Mouse (Mus musculus): ENCODE measurements around the gene Iqschfp.

Iqschfp gene

DNA sequence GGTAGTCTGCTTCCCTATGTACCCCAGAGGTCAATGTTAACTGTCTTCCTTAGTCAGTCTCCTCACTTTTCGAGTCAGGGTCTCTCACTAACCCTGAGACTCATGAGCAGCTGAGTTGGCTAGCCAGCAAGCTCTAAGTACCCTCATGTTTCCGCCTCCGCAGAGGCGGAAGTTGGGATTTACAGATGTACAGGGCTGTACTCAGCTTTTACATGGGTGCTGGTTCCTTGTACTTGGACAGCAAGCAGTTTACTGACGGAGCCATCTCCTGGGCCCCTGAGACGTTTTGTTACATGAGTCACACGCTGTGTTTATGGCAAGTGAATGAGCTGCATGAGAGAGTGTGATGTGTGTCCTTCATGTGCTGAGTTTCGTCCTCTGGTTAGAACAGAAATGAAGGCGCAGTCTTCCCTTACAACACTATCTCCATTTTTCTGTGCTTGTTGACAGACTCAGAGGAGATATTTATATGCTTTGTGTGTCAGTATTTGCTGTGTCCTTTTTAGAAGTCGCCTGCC, 633.4 kb downstream of the Iqschfp start:
- DNase-seq (ENCODE audit: low spot score in 2 of 2), result no peak

DNA sequence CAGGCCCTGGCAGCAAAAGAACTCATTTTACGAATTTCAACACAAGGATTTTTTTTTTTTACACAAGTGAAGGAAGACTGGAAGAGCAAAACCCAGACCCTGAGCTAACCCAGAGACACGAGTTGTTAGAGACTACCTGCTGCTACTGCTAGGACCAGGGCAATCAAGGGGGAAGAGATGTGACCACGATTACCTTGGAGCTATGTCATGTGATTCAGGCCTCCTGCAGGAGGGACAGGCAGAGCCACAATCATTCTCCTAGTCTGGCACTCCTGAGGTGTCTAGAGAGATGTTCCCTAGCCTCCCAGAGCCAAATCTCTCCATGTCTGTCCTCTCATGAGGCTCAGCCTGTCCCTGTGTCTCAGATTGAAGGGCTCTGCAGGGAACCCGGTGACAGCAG, 634.4 kb downstream of the Iqschfp start:
- DNase-seq (ENCODE audit: low spot score in 2 of 2), result no peak

DNA sequence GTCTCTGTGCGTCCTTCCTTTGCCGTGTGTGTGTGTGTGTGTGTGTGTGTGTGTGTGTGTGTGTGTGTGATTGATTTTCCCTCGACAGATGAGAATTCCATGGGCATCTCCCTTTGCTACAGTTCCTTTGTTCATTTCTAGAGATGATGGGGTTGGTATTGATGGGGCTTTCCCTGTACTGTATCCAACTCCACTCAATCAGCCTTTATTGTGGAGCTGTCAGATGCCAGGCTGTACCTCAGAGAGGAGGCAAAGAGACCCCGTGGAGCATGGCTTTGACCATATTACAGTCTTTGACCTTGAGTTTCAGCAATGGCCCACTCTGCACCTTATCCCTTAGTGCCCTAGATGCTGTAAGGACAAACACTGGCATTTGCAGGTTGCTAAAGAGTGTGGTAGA, 635.1 kb downstream of the Iqschfp start:
- DNase-seq (ENCODE audit: low spot score in 2 of 2), result no peak

DNA sequence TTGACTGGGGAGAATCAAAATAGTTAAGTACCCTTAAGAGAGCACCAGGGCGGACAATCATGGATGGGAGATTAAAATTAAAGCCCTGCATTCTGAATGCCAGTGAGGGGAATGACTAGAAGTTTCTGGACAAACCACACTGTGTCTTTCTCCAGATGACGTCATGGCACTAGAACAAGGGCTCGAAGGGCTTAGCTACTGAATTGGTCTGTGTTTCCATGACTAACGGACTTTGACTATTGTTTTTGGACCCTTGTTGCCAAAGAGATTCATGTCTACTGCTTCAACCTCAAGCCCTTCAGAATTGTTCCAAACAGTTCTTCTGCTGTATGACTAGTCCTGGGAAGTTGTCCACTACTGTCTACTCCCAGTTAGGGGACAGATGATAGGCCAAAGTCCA, 639.9 kb downstream of the Iqschfp start:
- no peak for DNase-seq (ENCODE audit: low spot score in 2 of 2)

DNA sequence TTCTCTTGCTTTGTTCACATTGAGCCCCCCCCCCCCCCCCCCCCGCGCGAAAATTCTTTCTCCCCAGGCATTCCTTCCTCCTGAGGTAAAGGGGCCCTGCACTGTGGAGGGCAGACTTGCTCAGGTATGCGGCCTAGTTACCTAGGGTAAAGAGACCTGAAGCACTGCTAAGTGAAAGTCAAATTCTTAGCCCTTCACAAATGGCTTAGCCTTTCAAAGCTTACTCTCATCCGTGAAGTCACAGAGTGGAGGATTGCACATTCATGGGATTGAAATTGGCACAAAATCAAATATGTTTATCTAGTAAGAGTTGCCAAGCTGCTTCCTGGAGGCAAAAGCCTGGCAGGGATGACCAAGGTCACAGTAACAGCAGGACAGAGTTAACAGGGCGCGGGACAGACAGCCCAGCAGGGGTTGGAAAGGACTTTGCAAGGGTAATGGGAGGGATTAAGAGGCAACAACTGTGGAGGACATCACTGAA, 642.6 kb downstream of the Iqschfp start:
- DNase-seq (ENCODE audit: low spot score in 2 of 2), result no peak

DNA sequence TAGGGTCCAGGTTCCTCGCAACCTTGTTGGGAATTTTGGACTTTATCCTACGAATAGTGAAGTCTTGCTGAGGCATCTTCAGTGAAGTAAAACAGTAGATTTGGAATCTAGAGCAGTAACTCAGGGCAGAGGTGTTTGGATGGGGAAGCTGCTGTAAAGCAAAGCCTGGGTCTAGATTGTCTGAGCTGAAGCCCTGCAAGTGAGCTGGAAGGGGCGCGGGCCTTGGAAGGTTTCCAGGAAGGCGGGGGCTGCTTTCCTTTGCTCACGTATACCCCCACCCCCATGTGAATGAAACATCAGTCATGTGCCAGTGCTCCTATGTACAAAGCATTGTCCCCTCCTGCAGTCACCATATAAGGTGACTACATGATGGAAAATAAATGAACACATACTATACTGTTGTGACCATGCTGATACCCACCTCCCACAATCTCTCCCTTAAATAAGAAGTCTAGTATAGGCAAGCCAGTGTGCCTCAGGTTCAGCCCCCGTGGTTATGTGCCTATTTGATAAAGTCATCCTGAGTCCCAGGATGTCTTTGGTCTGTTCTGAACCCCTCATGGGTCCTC, 643.2 kb downstream of the Iqschfp start:
- DNase-seq (ENCODE audit: low spot score in 2 of 2), result no peak

DNA sequence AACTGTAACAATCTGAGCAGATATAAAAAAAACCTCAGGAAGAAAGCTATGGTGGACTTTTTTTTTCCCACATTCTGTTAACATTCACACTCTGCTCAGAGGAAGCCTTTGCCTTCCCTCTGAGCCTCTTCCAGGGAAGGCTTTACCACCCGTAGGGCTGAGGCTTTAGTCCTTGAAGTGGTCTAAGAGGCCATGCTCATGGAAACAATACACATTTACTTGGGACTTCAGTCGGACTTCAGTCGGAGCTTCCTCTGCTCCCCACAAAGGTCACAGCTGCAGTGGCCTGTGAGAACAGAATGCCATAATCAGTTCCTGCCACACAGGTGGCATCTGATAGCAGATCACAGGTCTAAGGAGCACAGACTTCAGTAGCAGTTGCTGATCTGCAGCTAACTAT, 644.0 kb downstream of the Iqschfp start:
- no peak for DNase-seq (ENCODE audit: low spot score in 2 of 2)

DNA sequence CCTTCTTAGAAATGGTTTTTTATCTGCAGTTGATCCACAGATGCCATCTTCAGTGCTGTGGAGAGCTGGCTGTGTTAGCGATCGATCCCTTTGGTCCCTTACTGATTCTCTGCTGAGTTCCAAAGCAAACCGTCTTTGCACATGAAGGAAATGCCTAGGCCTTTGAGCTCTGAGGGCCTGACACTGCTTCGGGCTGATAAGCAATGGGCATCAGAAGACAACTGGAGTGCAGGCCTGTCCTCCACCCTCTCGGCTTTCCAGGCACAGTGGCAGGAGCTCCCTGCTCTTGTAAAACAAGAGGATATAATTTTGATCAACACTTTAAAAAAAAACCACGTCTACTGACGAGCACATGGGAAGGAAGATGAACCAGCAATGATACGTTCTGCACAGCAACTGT, 649.7 kb downstream of the Iqschfp start:
- DNase-seq (ENCODE audit: low spot score in 2 of 2), result no peak

DNA sequence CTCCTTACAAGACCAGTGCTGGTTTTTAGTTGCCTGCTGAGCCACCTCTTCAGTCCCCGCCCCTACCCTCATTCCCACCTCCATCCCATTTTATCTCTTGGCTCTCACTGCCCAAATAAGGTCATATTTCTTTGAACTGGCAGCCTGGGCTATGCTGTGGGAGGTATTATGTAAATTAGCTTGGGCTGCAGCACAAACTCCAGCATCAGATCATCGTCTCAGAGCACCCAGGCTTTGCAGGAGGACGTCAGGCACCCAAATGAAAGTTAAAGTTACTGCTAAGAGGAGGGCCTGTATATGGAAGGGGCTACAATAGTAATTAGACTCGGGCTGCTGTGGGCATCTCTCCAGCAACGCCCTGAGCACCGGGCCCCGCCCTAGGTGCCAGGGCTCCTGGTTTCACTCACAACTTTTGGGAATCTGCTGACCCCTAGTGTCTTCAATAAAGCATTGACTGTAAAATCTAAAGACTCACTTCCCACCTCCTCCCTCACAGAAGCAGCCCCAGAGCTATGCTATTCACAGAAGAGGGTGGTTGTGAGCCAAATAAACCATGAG, 651.0 kb downstream of the Iqschfp start:
- peak in 1 of 2 experiments; percentile 58 for DNase-seq (ENCODE audit: low spot score in 2 of 2)

DNA sequence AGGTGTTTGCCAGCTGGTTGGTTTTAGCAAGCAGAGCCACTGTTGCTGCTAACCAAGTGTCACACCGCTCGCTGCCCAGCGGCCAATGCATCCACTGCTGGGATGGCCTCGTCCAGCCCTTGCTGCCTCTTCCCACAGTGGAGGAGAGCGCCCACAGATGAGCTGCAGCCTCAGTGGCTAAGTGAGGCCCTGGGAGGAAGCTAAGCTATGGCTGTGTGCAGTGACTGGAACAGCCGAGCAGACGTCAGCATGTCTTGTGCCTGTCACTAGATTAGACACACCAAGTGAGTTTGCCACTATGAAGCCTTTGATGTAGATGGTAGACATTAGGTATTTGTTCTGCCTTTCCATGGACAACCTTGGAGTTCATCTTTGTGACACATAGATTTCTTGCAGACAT, 652.8 kb downstream of the Iqschfp start:
- DNase-seq (ENCODE audit: low spot score in 2 of 2), result no peak

DNA sequence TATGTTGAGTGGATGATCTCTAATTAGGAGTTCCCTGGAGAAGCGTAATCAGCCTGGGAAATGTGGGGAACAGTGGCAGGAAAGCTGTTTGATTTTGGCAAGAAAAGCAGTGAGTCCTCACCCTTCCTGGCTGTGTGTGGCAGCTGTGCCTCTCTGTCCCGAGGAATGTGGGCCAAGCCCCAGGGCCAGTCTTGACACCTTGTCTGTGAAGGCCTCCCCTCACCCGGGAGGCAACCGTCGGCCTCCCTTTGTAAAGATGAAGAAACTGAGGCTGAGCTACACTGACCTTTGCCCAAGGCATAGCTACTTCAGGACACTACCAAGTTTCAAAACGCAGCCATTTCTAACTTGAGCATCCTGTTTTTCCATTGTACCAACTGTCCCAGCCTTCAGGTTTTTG, 653.9 kb downstream of the Iqschfp start:
- no peak for DNase-seq (ENCODE audit: low spot score in 2 of 2)

DNA sequence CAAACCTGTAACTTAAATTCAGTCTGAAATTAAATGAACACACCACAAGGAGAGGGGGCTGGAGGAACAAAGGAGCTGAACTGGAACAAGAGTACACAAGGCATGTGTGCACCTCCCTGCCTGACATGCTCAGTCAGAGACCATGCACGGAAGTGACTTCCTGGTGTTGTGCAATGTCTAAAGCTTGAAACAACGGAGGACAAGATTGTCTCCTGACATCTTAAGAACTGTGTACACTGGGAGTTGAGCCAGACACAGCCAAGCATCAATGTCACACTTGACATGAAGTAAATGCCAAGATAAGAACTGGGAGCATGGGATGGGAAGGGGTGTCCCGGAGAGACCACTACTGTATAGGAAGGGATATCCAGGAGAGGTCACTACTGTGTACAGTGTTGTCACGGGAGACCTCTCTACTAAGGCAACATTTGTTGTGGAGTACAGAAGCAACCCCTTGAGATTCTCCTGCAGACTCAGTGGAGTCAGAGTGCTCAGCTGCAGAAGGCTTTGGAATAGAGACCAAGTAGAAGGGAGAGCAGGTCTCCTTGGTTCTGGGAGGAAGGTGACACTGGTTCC, 663.1 kb downstream of the Iqschfp start:
- DNase-seq (ENCODE audit: low spot score in 2 of 2), result no peak

DNA sequence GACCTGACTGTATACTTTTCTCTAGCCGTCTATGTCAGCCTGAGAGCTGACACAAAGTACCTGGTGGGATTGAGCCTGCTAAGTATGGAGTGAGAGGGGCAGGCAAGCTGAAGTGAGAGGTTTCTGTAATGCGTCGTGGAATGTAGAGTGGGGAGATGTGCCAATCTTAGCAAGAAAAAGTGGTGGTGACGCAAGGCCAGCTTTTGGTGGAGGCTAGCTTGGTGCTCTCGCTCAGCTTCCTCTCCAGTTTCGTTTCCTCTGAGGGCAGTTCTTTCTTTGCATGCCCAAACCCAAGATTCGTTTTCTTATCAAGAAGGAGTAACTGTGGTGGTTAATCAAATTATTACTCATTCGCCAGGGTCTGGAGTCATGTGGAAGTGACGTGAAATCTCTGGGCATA, 664.9 kb downstream of the Iqschfp start:
- no peak for DNase-seq (ENCODE audit: low spot score in 2 of 2)

DNA sequence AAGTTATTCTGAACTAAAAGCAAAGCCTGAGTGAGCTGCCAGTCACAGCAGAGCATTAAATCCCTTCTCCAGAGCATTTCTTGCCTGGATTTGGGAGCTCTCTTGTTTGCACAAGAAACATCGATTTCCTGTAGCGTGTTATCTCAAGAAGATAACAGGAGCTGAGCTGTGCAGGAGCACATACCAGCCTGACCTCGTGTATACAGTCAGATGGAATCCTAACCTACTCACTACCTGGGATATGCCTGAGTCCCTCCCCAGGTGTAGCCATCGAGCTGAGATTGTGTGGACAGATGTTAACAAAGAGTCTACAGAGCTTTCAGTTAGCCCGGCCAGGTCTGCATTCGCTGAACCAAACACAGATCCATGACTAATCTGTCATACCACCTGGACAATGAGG, 666.7 kb downstream of the Iqschfp start:
- DNase-seq (ENCODE audit: low spot score in 2 of 2), result no peak

DNA sequence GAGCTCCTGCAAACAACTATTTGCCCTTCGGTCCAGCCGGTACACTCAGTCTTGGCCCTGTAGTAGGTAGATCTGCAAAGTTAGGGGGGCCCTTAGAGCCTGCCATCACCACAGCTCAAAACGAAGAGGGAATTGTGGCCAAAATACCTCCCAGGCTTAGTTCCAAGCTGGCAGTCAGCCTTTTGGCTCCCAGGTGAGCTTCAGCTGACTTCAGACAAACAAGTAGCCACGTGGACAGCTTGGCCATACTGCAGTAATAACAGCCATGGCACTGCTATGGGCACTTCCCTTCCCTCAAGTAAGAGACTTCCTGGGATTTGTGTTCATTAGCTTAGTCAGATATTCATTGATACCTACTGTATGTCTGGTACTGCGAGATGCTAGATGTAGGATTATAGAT, 668.0 kb downstream of the Iqschfp start:
- peak in 1 of 2 experiments; percentile 29 for DNase-seq (ENCODE audit: low spot score in 2 of 2)

DNA sequence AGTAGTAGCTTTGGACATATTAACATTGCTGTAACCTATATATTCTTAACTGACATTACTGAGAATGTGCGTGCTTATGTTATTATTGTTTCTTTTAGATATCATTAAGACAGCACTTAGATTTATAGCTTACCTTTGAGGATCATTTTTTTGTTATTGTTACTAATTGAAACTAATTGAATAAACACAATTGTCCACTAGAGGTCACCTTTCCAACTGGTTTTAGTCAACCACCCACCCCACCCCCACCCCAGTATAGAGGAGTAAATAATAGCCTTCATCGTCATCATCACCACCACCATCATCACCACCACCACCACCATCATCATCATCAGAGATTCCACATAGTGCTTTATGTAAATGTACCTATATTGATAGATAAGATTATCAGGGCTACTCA, 670.8 kb downstream of the Iqschfp start:
- no peak for DNase-seq (ENCODE audit: low spot score in 2 of 2)

DNA sequence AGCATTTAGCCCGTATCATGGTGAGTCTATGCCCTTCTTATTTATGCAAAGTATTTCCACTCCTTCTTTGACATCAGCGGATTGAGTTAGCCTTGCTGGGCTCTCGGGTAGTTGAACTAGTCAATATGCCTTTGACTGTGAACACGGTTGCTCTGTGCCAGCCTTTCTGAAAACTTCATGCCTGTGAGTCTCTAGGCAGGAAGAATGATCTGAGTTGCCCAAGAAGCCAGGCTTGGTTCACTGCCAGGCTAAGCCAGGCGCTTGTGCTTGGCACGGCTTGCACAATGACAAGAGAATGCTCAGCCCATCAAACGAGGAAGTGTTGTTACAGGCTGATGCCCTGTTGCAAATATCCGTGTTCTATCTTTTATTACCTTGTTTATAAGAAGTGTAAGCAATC, 671.9 kb downstream of the Iqschfp start:
- DNase-seq (ENCODE audit: low spot score in 2 of 2), result peak in 1 of 2 experiments; percentile 72

DNA sequence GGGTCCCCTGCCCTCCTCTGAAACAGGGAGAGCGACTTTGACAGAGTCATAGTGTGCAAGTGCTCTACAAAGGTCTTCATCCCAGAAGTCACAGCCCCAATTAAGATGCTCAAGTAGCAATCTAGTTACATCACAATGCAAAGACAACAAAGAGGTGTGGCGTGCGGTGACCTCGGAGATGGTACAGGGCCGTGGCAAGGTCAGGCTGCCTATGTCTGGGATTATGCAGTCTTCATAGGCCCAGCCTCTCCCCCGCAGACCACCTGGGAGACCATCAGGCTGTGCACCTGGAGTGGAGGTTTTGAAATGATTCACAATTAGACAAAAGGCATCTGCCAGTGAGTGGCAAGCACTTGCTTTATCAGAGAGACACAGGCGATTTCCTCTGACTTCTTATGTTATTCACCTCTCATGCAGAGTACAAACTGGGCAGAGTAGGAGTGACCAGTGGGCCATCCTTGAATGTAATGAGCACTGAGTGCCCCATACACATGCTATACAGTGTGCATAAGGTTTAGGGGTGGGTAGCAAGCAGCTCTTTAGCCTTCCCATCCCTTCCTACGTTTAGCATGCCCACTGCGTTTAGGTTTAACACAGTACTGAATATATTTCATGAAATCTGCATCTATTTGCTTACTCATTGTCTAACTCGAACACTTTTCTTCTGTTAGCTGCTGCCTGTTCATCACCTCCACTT, 673.1 kb downstream of the Iqschfp start:
- DNase-seq (ENCODE audit: low spot score in 2 of 2), result no peak

DNA sequence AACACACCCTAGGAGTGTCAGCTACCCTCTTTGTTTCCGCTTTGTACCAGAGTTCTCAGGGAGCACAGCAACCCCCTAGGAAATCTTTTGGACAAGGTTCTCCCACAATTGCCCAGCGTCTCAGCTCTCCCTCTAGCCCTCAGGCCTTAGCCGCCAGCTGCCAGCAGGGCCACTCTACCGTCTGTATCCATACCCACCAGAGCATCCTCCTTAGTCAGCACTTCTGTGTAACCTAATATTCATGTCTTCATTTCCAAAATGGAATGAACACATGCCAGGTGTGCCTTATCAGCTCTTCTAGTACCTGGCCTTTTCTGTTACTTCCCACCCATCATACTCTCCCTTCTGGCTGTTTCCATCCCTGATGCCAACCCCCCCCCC, 673.6 kb downstream of the Iqschfp start:
- no peak for DNase-seq (ENCODE audit: low spot score in 2 of 2)

DNA sequence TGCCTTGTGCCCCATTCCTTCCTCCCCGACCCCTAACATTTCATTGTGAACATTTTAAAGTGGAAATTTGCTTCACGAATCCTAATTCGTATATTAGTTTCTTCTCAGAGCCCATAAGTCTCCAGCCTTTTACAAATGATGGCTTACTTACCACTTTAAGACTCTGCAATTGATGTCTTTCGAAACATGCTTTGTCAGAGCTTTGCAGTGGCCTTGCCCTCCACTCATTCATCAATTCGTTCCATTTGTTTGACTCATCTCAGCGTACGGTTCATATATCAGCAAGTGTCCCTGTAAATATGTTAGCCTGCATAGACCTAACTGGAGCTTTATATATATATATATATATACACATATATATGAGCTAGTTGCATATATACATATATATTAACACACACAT, 675.5 kb downstream of the Iqschfp start:
- no peak for DNase-seq (ENCODE audit: low spot score in 2 of 2)

DNA sequence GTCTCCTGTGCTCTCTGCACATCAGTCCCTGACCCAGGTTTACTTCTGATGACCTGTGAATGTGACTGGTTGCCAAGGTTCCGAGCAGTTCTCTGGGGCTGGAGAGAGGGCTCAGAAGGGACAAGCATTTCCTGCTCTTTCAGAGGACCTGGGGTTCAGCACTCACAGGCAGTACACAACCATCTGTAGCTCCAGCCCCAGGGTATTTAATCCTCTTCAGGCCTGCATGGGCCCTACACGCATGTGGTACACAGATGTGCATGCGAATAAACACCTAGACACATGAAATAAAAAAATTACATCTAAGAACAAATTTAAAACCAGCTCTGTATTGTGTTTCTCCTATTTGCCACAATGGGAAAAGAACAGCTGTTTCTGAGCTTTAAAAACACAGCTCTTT, 676.1 kb downstream of the Iqschfp start:
- DNase-seq (ENCODE audit: low spot score in 2 of 2), result no peak

DNA sequence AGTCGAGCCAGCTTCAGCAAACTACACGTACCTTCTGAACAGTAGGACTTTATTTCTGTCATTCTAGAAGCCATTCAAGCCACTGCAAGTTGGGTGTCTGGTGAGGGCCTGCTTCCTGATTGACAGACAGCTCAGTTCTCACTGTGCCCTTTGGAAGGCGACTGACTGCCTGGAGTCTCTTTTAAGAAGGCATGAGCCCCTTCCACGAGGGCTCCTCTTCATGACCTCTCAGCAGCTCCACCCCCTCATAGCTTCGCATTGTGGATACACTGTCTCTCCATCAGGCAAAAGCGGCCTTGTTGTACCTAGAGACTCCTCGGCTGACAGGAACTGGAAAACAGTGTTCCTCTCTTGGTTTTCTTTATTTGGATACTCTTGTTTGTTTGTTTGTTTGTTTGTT, 676.7 kb downstream of the Iqschfp start:
- DNase-seq (ENCODE audit: low spot score in 2 of 2), result no peak

DNA sequence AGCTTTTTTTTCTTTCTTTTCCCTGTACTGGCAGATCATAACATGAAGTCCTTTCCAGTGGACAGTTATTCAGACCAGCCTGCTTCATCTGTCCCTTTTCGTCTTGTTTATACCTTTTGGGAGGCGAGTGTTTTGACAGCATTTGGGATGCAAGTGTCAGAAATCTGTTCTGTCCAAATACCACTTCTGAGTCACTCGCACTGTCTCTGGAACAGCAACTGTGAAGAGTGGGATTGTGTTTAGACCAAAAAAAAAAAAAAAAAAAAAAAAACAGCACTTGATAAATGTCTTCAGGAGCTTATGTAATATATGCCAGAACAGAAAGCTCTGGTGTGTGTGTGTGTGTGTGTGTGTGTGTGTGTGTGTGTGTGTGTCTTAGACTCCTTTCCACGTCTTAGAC, 678.3 kb downstream of the Iqschfp start:
- DNase-seq (ENCODE audit: low spot score in 2 of 2), result no peak
